Mouse (Mus musculus): Measurements from ENCODE around the gene Tmem258.

- peak; percentile 68 for TF ChIP-seq CTCF (IDR thresholded peaks at IDR 0.05; ENCODE audit: extremely low read depth, insufficient read depth, low read length)
- TF ChIP-seq POLR2A (IDR thresholded peaks at IDR 0.05; ENCODE audit: extremely low read depth, insufficient read depth, low read length) = no peak
Observed at GRCm38 (mm10) chr19:10240654-10241305, 37.0 kb downstream of the Tmem258 start, which contains the start of gene Myrf.

Measured in cortical plate, adult 2 months (tissue).